Mouse (Mus musculus) regulatory T cell (primary cell): Measurements from ENCODE around the gene Nsun2.
"Not testable (repeated sequence)": the region's sequence is repeated elsewhere in the genome, so short reads cannot be mapped to it uniquely, and the experiment has no call there.

Experiments used
- in situ Hi-C: fragments of 300-600 bp; cut with MboI, MseI; formaldehyde crosslinking; loops from one replicate; pipeline ENCODE4 v1.15.1; 2025; ENCODE audit warnings: high pct_unique_total_duplicates

Nsun2 gene

DNA sequence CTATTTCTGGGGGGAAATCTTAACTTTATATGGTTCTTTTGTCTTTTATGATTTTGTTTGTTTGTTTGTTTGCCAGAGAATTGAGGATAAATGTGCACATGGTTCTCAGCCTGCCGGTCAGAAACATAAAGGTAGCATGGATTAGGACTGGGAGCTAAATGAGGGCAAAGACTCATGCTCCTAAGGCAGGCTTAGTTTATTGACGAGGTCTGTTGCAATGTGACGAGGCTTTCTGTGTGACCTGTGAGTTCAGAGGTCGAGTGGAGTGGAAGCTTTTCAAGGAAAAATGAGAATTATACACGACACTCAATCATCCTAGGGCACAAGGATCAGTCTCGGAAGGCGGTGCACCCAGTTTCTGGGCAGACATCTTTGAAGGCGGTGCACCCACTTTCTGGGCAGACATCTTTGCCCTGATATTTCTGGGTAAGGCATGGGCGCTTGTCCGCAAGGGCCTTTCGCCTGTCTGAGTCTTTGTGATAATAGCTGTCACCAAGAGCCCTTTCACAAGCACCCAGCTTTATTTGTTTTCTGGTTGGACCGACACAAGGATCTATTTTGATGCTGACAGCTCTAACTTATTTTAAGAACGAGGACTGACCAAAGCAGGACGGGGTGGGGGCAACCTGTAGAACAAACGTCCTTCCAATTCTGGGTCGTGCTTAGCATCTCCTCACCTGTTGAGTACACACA lies 14.1 kb downstream of the Nsun2 start:
- in situ Hi-C loops: loop anchor here (25.0 kb wide), 1 partner anchor 265 kb away; the partner anchor contains the start of gene Med10

GRCm38 (mm10) chr13:69549980-69550379 lies 16.4 kb downstream of the Nsun2 start:
- in situ Hi-C loops: loop anchor here (5.0 to 25.0 kb wide), 2 partner anchors 102 to 262 kb away; partner anchors contain the start of gene Med10

- in situ Hi-C loops: loop anchor here (5.0 kb wide), 1 partner anchor 101 kb away; no protein-coding TSS in a partner anchor
Measured at GRCm38 (mm10) chr13:69550831-69551230, 17.3 kb downstream of the Nsun2 start.

DNA sequence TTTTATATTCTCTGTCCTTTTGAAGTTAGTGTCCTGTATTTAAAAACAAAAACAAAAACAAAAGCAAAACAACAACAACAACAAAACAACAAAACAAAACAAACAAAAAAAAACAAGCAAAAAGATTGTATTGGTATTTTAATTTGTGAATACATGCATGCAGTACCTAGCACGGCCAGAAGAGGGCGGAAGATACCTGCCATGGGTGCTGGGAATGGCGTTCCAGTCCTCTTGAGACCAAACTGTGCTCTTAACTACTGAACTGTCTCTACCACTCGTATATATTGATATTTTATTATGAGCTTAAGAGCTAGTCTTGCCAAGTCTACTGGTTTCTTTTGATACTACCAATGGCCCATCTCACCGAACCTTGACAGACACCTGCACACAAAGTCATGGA lies 19.5 kb downstream of the Nsun2 start:
- in situ Hi-C loops: loop anchor here (5.0 kb wide), 1 partner anchor 99 kb away; no protein-coding TSS in a partner anchor

- in situ Hi-C loops: loop anchor here (5.0 kb wide), 1 partner anchor 98 kb away; no protein-coding TSS in a partner anchor
Measured at GRCm38 (mm10) chr13:69554255-69554654, 20.7 kb downstream of the Nsun2 start.

GRCm38 (mm10) chr13:69555045-69555444 lies 21.5 kb downstream of the Nsun2 start:
- in situ Hi-C loops: no loop called here

GRCm38 (mm10) chr13:69555957-69556482 lies 22.5 kb downstream of the Nsun2 start:
- in situ Hi-C loops: no loop called here

DNA sequence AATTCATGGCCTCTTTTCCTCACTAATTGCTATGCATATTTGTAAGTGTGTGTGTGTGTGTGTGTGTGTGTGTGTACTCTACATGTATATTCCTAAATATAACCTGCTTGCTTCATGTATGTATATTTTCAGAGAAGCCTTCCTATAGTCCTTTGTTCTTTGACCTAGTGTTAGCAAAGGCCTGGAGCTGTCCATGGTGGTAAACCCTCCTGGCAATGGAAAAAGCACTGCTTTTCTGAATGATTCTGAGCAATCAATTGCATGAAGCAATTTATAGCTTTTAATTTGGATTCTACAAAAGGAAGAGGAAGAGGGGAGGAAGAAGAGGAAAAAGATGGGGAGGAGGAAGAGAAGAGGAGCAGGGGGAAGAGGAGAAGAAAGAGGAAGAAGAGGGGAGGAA lies 23.2 kb downstream of the Nsun2 start:
- in situ Hi-C loops: no loop called here

GRCm38 (mm10) chr13:69558098-69558660 lies 24.6 kb downstream of the Nsun2 start:
- in situ Hi-C loops: no loop called here

DNA sequence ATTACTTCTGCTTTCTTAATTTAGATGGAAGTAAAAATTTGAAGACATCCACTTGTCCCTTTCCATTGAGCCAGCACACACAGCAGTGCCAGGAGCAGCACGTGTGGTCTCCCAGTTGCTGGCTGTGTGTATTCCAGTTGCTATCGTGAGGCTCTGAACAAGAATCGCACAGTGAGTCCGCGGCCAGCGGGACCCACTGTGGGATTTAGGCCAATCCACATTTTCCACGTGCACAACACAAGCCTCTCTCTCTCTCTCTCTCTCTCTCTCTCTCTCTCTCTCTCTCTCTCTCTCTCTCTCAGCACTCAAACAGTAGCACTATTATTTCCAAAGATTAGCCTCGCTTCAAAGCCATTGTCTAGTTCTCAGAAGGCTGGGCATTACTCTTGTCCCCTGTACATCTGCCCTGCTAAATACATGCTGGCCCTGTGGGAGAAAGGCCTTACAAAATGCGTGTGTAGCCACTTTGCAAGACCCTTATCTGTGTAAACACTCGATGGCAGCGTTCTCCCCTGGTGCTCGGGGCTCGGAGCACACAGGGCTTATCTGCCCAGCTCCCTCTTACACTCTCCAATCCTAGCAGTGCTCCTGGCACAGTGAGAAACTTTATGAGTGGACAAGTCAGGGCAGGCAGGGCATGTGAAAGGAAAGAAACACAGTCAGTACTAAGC lies 25.9 kb downstream of the Nsun2 start:
- in situ Hi-C loops: no loop called here

DNA sequence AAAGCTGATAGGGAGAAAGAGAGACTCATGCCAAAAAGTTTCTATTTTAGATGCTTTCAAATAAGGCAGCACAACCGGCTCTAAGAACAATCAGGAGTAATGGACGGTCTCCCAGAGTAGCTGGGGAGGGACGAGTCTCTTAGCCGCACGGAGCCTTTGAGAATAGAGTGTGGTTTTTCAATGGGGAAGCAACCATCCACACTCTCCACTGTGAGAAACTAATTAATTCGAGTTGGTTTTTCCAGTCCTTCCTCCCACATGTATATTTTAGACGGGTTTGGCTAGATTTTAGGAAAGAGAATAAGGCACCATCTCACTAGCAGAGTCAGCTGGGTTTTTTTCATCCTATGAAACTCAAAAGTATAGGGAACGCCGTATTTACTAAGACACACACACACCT lies 28.5 kb downstream of the Nsun2 start:
- in situ Hi-C loops: no loop called here

GRCm38 (mm10) chr13:69562654-69563574 lies 29.4 kb downstream of the Nsun2 start:
- in situ Hi-C loops: no loop called here

- in situ Hi-C loops: no loop called here
Measured at GRCm38 (mm10) chr13:69563905-69564304, 30.4 kb downstream of the Nsun2 start.

GRCm38 (mm10) chr13:69564573-69564972 lies 31.0 kb downstream of the Nsun2 start:
- in situ Hi-C loops: no loop called here

DNA sequence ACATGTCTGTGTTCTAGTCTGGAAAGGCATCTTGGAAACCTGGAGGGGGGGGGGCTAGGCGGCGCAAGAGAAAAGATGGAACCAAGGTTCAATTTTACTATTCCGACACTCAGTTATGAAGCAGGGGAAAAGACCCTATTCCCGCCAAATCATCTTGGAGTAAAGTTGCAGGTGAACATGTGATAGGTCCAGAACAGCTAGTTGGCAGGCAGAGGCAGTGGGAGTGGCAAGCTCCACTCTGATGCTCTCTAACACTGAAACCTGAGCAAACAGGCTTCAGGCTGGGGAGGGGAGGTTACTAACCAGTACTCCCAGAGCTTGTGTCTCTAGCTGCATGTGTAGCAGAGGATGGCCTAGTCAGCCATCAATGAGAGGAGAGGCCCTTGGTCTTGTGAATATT lies 31.9 kb downstream of the Nsun2 start:
- in situ Hi-C loops: not testable (repeated sequence)

- in situ Hi-C loops: no loop called here
Measured at GRCm38 (mm10) chr13:69569201-69569600, 35.7 kb downstream of the Nsun2 start.

GRCm38 (mm10) chr13:69572594-69572993 lies 39.0 kb downstream of the Nsun2 start:
- in situ Hi-C loops: no loop called here

DNA sequence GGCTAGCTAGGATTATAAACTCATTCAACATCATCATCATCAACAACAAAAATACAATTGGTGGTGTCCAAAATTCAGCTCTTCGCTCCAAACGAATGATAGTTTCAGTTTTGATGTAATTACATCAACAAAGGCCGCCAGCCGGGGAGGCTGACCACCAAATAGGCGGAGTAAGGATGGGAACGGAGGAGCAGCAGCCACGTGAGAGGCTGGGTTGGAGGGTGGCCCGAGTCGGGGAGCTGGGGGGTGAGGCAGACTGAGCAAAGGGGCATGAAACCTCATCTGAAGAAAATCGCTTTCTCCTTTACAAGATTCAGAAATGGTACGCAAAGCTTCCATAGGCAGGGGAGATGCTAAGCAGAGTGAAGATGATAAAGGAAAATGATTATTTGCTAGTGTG lies 43.1 kb downstream of the Nsun2 start:
- in situ Hi-C loops: no loop called here

- in situ Hi-C loops: no loop called here
Measured at GRCm38 (mm10) chr13:69577181-69577834, 43.8 kb downstream of the Nsun2 start.

DNA sequence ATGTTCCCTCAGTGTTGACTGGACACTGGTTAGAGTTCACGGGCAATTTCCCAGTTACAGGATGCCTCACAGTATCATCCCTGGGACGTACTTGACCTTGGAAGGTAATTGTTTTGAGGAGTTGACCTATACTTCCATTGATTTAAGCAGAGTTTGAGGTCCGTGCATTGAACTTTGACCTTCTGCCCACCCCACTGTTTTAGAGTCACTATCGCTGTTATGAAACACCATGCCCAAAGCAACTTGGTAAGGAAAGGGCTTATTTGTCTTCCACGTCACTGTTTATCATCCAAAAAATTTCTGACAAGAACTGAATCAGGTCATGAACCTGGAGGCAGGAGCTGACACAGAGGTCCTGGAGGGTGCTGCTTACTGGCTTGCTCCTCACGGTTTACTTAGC lies 48.9 kb downstream of the Nsun2 start:
- in situ Hi-C loops: no loop called here

GRCm38 (mm10) chr13:69583591-69583990 lies 50.0 kb downstream of the Nsun2 start:
- in situ Hi-C loops: no loop called here
